Mouse (Mus musculus): ENCODE measurements around the gene Gm11541. TPM values are rescaled to one million over a fixed set of nuclear protein-coding genes. Genes with fewer than 3 reads are reported as not detected.
"Not testable (repeated sequence)": the region's sequence is repeated elsewhere in the genome, so short reads cannot be mapped to it uniquely, and the experiment has no call there.

The Gm11541 gene
- polyA plus RNA-seq, 1 experiment from 2014 or later, result 0.69 TPM

- TF ChIP-seq CTCF (IDR thresholded peaks at IDR 0.05), result no peak
- TF ChIP-seq EP300 (IDR thresholded peaks at IDR 0.05), result no peak
- no peak overlapping the region for H3K9ac ChIP-seq (replicated peaks; ENCODE audit: low read depth)
- no peaks in the 10 kb centered on the region for H3K4me1 ChIP-seq (ENCODE audit: insufficient read depth, low read depth, low read length)
- H3K4me3 ChIP-seq (ENCODE audit: low read depth, low read length), result no peak overlapping the region
- no peaks in the 10 kb centered on the region for H3K9me3 ChIP-seq (ENCODE audit: low read length)
- 34% methylated on average over 27 of the region's 27 CpGs for WGBS
- no peak overlapping the region for H3K27ac ChIP-seq (ENCODE audit: low read length)
- ATAC-seq (no peak), DNase-seq (ENCODE audit: low spot score) (no peak)
- H3K36me3 ChIP-seq (ENCODE audit: insufficient read depth, low read length), result no peaks in the 10 kb centered on the region
- peak overlapping the region; percentile 8; the same call in 1 of the 2 replicates for H3K4me2 ChIP-seq (replicated peaks; ENCODE audit: low read depth, low read length)
- no peaks in the 10 kb centered on the region for H3K27me3 ChIP-seq (replicated peaks; ENCODE audit: insufficient read depth, low read length)
Observed at GRCm38 (mm10) chr11:94701401-94702215, 2.7 kb downstream of the Gm11541 start.

GRCm38 (mm10) chr11:94699399-94699798, 4.9 kb downstream of the Gm11541 start:
- no peak overlapping the region for H3K4me3 ChIP-seq (ENCODE audit: low read depth, low read length)
- H3K4me2 ChIP-seq (replicated peaks; ENCODE audit: low read depth, low read length), result no peak overlapping the region
- no peak overlapping the region for H3K27ac ChIP-seq (ENCODE audit: low read length)
- TF ChIP-seq CTCF (IDR thresholded peaks at IDR 0.05) (no peak), EP300 (IDR thresholded peaks at IDR 0.05) (no peak)
- no peaks in the 10 kb centered on the region for H3K27me3 ChIP-seq (replicated peaks; ENCODE audit: insufficient read depth, low read length)
- no peaks in the 10 kb centered on the region for H3K9me3 ChIP-seq (ENCODE audit: low read length)
- H3K36me3 ChIP-seq (ENCODE audit: insufficient read depth, low read length), result no peaks in the 10 kb centered on the region
- no peak overlapping the region for H3K9ac ChIP-seq (replicated peaks; ENCODE audit: low read depth)
- DNase-seq (ENCODE audit: low spot score) (no peak), ATAC-seq (no peak)
- 93% methylated on average over 3 of the region's 3 CpGs for WGBS
- no peaks in the 10 kb centered on the region for H3K4me1 ChIP-seq (ENCODE audit: insufficient read depth, low read depth, low read length)

GRCm38 (mm10) chr11:94697703-94698464, 6.4 kb downstream of the Gm11541 start:
- no peak for TF ChIP-seq EP300 (IDR thresholded peaks at IDR 0.05)
- TF ChIP-seq CTCF (IDR thresholded peaks at IDR 0.05), result no peak
- WGBS, result 45% methylated on average over 13 of the region's 13 CpGs
- Histone ChIP-seq H3K9me3 (ENCODE audit: low read length) (no peaks in the 10 kb centered on the region), H3K4me1 (ENCODE audit: insufficient read depth, low read depth, low read length) (no peaks in the 10 kb centered on the region), H3K4me2 (replicated peaks; ENCODE audit: low read depth, low read length) (no peak overlapping the region), H3K9ac (replicated peaks; ENCODE audit: low read depth) (no peak overlapping the region), H3K27ac (ENCODE audit: low read length) (no peak overlapping the region), H3K4me3 (ENCODE audit: low read depth, low read length) (no peak overlapping the region), H3K27me3 (replicated peaks; ENCODE audit: insufficient read depth, low read length) (no peaks in the 10 kb centered on the region), H3K36me3 (ENCODE audit: insufficient read depth, low read length) (no peaks in the 10 kb centered on the region)
- DNase-seq (ENCODE audit: low spot score) (no peak), ATAC-seq (no peak)

- no peak for ATAC-seq
- Histone ChIP-seq H3K27me3 (replicated peaks; ENCODE audit: insufficient read depth, low read length) (no peaks in the 10 kb centered on the region), H3K9me3 (ENCODE audit: low read length) (no peaks in the 10 kb centered on the region), H3K9ac (replicated peaks; ENCODE audit: low read depth) (no peak overlapping the region), H3K4me2 (replicated peaks; ENCODE audit: low read depth, low read length) (no peak overlapping the region), H3K27ac (ENCODE audit: low read length) (no peak overlapping the region), H3K4me1 (ENCODE audit: insufficient read depth, low read depth, low read length) (no peaks in the 10 kb centered on the region), H3K36me3 (ENCODE audit: insufficient read depth, low read length) (no peaks in the 10 kb centered on the region), H3K4me3 (ENCODE audit: low read depth, low read length) (no peak overlapping the region)
- DNase-seq (ENCODE audit: low spot score), result no peak
- 89% methylated on average over 2 of the region's 2 CpGs for WGBS
- TF ChIP-seq EP300 (IDR thresholded peaks at IDR 0.05) (no peak), CTCF (IDR thresholded peaks at IDR 0.05) (peak; percentile 15; the same call in 1 of the 2 replicates)
Observed at GRCm38 (mm10) chr11:94697140-94697539, 7.2 kb downstream of the Gm11541 start.

- Histone ChIP-seq H3K27ac (ENCODE audit: low read length) (no peak overlapping the region), H3K4me1 (ENCODE audit: insufficient read depth, low read depth, low read length) (no peaks in the 10 kb centered on the region), H3K27me3 (replicated peaks; ENCODE audit: insufficient read depth, low read length) (no peaks in the 10 kb centered on the region), H3K9me3 (ENCODE audit: low read length) (no peaks in the 10 kb centered on the region), H3K4me2 (replicated peaks; ENCODE audit: low read depth, low read length) (no peak overlapping the region), H3K36me3 (ENCODE audit: insufficient read depth, low read length) (no peaks in the 10 kb centered on the region), H3K9ac (replicated peaks; ENCODE audit: low read depth) (no peak overlapping the region), H3K4me3 (ENCODE audit: low read depth, low read length) (no peak overlapping the region)
- TF ChIP-seq EP300 (IDR thresholded peaks at IDR 0.05), result no peak
- no peak for DNase-seq (ENCODE audit: low spot score)
- 59% methylated on average over 6 of the region's 6 CpGs for WGBS
- no peak for ATAC-seq
Observed at GRCm38 (mm10) chr11:94695508-94695907, 8.8 kb downstream of the Gm11541 start.

- not testable (repeated sequence) for ATAC-seq; H3K4me3 ChIP-seq (ENCODE audit: low read depth, low read length); H3K27me3 ChIP-seq (replicated peaks; ENCODE audit: insufficient read depth, low read length); H3K27ac ChIP-seq (ENCODE audit: low read length); DNase-seq (ENCODE audit: low spot score); H3K9me3 ChIP-seq (ENCODE audit: low read length); H3K36me3 ChIP-seq (ENCODE audit: insufficient read depth, low read length); H3K9ac ChIP-seq (replicated peaks; ENCODE audit: low read depth); H3K4me1 ChIP-seq (ENCODE audit: insufficient read depth, low read depth, low read length); H3K4me2 ChIP-seq (replicated peaks; ENCODE audit: low read depth, low read length)
Observed at GRCm38 (mm10) chr11:94692502-94692901, 11.8 kb downstream of the Gm11541 start.

Data from lung, postnatal 0 days (tissue).